Mouse (Mus musculus): ENCODE data around the gene Coq5.
"Not testable (repeated sequence)": the region's sequence is repeated elsewhere in the genome, so short reads cannot be mapped to it uniquely, and the experiment has no call there.

The Coq5 gene

DNA sequence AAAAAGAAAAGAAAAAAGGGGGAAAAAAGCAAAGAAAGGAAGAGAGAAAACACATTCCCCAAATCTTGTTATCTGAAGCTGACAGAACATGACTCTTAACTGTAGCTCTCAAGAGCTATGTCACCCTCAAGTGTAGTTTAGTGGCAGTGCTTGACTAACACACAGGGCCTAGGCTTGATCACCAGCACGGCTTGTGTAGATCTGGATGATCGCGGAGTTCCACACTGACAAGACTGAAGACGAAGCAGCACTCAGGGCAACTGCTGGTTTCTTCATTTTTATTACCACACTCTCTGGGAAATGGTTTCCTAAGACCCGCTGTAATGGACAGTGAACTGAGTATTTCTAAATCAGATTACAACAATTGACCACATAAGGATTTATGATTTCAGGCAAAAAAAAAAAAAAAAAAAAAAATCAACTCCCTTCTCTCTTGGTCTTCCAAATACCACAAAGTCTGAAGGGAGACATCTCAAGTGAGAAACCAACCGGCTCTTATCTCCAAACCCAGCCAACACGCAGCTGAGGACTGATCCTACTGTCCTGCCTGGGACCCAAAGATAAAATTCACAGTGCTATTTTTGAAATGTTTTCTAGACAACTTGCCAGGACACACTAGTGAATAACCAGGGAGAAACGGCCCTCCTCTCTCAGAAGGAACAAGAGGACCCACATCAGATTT, 12.5 kb upstream of the Coq5 start:
- peak; percentile 92 for DNase-seq (ENCODE audit: low read depth, low spot score)

DNA sequence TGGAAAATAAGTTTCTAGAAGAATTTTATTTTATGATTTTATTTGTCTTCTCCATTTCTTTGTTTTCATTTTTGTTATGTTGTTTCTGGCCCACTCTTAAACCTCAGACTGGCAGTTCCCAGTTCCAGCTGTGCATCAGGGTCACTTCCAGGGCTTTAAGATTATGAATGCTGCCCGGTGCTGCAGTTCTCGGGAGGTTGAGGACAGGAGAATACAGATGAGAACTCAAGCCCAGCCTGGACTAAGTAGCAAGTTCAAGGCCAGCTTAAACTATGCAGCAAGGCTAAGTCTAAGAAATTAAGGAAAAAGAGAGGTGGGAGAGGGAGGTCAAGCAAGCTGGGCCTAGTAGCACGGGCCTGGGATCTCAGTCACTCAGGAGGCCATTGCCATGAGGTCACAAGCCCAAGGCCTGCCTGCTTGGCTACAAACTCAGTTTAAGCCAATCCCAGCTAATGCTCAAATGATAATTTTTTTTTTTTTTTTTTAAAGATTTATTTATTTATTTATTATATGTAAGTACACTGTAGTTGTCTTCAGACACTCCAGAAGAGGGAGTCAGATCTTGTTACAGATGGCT, 11.9 kb upstream of the Coq5 start:
- DNase-seq (ENCODE audit: low read depth, low spot score) = no peak

DNA sequence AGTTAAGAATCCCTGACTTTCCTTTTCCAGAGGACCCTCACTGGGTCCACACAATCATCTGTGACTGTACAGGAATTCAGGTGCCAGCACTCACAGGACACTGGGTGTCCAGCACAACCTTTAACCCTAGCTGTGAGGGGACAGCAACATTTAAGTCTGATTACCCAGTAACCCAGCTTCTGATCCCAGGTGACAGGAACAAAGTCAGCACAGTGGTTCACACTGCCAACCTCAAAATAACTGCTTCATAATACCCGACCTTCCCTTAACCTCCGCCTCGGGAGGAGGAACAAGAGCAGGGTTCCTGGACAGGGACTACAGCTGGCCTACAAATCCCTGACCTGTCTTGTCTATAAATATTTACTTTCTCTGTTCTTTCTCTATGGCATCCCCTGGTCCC, 11.2 kb upstream of the Coq5 start:
- no peak for DNase-seq (ENCODE audit: low read depth, low spot score)

DNA sequence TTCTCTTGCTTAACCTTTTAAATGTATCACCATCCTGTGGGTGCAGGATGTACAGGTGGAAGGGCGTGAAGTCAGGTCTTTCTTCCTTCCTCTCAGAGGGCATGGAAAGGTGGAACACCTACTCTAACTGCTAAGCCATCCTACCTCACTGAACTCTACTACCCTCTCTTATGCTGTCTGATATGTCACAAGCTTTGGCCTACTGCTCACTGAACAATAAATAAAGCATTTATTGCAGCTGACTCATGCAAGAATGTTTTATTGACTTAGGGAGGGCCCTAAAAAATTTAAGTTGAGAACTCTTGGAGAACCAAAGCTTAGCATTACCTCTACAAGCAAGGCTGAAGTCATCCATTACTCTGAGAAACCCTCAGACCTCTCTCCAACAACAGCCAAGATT, 9.5 kb upstream of the Coq5 start:
- DNase-seq (ENCODE audit: low read depth, low spot score) = no peak

DNA sequence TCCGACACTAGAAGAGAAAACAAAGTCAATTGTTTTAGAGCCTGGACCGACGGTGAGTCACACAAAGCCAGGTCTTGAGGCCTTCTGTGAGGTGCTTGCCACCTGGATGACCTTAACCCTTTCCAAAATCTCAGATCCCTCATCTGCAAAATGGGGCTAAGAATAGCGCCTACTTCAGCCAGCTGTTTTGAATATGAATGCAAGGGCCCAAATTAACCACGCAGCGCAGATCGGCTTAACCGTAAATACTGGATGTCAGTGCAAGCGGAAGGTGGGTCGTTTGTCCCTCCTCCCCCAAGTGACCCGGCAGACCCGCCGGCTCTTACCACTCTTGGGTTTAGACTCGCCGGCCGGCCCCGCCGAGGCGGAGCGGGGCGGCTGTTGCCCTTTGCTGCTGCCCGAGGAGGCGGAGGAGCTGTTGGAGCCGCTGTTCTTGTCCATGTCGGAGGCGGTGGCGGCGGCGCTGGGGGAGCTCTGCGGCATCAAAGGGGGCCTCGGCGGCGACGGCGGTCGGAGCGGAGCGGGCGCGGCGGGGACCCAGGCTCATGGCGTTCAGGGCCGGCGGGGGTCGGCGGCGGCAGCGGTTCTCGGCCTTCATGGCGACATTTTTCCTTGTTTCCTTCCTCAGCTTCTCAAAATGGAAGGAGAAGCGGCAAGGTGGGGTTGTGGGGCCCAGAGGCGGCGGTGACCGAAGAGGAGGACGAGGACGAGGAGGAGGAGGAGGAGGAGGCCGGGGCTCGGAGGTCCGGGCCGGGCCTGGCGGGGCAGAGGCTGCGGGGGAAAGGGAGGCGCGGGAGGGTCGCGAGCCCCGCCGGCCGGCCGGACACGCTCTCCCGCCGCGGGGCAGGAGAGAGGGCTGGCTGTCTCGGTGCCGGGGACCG, 7.3 kb upstream of the Coq5 start:
- no peak for DNase-seq (ENCODE audit: low read depth, low spot score)

DNA sequence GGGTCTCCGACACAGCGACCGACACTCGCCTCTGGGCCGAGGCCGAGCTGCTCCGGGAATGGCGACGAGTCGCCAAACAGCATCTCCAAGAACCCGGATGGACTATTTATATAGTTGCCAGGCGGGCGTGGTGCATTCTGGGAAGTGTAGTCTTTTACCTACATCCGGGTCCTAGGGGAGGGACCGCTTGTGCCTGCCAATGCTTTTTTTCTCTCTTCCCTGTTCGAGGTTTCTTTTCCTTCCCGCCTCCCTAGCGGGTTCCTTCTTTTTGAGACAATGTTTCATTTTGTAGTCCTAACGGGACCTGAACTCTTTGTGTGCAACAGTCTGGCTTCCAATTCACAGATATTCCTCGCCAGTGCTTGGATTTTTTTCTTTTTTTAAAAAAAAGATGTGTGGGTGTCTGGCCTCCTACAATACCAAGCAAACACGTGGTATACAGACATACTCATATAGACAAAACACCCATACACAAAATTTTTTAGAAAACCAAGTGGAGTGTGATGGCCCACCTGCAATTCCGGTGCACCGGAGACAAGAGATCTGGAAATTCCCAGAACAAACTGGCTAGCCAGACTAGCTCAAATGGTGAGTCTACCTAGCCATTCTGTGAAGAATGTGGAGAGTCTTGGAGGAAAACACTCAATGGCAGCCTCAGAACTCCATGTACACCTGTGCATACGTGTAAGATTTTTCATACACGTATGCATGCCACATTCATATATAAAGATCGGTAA, 6.5 kb upstream of the Coq5 start, which contains the start of gene Rnf10:
Gene Rnf10, minus strand, starts transcription at position 87 of the 737 bp plus-strand sequence.
- peak; percentile 96 for DNase-seq (ENCODE audit: low read depth, low spot score)

DNA sequence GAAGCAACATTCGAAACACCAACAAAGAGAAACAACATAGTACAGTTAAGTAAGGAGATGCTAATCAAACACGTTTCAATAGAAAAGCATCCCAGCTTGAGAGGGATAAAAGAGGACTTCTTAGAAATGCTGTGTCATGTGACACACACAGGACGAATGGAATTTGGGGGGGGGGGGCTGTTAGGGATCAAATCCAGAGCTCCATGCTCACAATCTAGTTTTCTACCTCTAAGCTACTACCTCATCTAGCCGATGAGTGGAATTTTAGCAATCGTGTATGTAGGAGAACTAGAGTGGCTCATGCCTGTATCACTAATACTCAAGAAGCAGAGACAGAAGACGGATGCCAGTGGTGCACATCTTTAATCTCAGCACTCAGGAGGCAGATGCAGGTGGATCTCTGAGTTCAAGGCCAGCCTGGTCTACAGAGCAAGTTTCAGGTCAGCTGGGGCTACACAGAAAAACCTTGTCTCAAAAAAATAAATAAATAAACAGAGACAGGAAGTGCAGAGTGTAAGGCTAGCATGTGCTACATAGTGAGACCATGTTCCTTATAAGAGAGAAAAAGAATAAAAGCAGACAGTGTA, 5.8 kb upstream of the Coq5 start:
- DNase-seq (ENCODE audit: low read depth, low spot score) = no peak

DNA sequence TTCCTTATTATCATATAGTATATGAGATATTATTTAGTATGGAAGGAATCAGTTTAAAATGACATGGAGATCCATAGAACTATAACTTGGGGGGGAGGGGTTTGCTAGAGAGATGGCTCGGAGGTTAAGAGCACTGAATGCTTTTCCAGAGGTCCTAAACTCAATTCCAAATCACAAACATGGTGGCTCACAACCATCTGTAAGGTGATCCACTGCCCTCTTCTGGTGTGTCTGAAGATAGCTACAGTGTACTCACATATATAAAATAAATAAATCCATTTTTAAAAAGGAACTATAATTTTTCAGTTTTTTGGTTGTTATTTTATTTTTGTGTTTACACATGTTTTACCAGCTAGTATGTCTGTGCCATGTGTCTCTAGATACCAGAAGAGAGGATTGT, 5.1 kb upstream of the Coq5 start:
- DNase-seq (ENCODE audit: low read depth, low spot score) = no peak

DNA sequence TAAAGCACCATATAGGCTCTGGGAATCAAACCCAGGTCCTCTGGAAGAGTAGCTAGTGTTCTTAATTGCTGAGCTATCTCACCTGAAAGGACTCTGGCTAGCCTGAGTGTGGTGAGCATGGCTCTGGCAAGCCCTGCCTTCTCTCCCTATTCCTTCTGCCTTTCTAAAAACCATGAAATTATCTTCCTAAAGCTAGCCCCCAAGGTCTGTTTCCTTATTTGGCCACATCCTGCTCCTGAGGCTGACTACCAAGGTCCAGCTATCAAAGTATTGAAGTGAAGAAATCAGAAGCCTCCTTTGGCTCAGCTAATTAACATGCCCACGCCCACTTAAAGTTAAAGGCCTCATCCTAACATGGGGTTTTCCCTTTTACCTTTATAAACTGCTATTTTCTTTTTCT, 4.7 kb upstream of the Coq5 start:
- DNase-seq (ENCODE audit: low read depth, low spot score) = no peak

DNA sequence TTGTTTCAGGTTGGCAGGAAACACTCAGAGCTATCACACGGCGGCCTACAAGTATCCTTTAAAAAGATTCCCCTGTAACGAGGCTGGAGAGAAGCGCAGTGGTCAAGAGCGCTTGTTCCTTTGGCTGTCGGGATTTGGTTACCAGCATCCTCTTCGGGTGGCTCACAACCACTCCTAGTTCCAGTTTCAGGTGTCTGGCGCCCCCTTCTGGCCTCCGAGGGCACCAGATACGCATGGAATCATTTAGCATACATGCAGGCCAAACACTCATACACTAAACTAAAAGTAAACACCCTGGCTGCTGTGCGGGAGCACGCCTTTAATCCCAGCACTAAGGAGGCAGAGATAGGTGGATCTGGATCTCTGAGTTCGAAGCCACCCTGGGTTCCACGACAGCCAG, 3.5 kb upstream of the Coq5 start:
- DNase-seq (ENCODE audit: low read depth, low spot score) = no peak

DNA sequence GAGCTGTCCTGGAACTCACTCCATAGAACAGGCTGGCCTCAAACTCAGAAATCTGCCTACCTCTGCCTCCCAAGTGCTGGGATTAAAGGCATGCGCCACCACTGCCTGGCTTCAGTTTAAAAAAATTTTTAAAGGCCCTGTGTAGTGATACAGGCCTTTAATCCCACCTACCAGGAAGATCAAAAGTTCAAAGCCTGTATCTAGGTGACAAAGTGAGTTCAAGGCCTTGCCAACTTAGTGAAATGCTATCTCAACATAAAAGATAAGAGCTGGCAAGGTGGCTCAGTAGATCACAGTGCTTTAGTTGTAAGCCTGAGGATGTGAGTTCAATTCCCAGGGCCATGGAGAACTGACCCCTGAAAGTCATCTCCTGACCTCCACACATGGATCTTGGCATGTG, 1.4 kb upstream of the Coq5 start:
- no peak for DNase-seq (ENCODE audit: low read depth, low spot score)

DNA sequence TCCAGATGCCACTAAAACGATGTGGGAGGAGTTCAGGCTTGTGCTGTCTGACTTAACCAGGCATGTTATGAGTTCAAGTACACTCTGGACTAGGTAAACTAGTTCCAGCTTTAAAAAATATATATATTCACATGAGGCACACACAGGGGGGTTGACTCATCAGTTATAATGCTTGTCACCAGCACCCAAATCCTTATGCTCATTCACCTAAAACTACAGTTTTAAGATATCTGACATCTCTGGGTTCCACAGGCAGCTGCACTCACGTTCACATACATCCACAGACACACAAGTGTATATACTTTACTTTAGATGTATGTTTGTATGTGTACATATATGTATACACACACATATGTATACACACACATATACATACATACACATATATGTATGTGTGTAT, 681 bp upstream of the Coq5 start:
- DNase-seq (ENCODE audit: low read depth, low spot score) = no peak

DNA sequence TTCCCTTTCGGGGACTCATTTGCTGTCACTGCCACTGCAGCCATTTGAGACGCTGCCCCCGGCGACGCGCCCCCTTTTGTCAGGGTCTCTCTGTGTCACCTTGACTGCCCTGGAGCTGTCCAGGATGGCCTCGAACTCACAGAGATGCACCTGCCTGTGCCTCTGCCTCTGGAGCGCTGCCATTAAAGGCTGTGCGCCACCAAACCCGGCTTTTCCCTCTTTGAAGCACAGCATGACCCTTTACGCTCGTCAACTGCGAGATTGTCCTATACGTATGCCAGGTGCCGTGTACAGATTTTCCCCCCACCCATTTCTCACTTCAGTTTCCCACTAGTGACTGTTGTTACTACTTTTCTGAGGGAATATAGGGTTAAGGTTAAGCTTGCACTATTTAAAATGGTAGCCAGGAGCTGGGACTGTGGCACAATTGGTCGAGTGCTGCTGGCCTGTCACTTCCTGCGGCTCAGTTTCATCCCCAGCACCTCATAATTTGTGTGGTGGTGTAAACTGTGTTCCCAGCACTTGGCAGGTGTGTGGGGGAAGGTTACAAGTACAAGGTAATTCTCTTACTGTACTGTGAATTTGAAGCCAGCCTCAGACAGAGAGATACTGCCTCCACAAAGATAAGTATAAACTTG, 703 bp downstream of the Coq5 start:
- DNase-seq (ENCODE audit: low read depth, low spot score) = no peak

DNA sequence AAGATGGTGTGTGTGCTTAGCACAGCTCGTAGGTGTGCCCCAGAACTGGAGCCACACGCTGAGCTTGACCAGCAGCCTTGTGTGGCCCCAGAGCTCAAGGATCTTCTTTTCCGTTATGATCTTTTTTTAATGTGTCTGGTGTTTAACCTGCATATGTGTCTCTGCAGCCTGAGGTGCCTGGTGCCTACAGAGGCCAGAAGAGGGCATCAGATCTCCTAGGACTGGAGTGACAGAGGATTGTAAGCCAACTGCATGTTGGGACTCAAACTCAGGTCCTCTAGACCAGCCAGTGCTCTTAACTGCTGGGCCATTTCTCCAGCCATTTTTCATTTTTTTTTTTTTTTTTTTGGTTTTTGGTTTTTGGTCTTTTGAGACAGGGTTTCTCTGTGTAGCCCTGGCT, 5.3 kb downstream of the Coq5 start:
- no peak for DNase-seq (ENCODE audit: low read depth, low spot score)

DNA sequence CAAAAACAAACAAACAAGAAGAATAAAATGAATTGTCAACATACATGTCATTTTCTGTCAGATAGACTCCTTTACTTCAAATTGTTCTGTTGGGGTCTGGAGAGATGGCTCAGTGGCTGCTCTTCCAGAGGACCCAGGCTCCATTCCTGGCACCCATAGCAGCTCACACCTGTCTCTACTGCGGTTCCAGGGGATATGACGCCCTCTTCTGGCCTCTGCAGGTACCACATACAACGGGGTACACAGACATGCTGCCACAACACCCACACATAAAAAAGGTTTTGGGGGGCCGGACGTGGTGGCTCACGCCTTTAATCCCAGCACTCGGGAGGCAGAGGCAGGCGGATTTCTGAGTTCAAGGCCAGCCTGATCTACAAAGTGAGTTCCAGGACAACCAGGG, 14.7 kb downstream of the Coq5 start:
- no peak for DNase-seq (ENCODE audit: low read depth, low spot score)

DNA sequence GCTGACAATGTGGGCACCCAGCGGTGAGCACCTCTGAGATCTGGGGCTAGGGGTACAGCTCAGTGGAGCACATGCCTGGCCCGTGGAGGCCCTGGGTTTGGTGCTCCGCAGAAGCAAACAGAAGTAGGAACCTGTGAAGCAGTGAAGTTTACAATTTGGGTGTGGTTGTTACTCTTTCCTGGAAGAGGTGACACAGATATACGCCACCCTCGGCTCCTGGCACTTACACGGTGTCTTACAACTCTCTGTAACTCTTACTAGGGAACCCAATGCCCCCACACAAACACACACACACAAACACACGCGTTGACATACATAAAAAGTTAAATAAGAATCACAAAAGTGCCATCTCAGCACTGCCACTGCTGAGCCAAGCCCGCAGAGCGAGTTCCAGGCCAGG, 16.9 kb downstream of the Coq5 start:
- peak; percentile 45 for DNase-seq (ENCODE audit: low read depth, low spot score)

DNA sequence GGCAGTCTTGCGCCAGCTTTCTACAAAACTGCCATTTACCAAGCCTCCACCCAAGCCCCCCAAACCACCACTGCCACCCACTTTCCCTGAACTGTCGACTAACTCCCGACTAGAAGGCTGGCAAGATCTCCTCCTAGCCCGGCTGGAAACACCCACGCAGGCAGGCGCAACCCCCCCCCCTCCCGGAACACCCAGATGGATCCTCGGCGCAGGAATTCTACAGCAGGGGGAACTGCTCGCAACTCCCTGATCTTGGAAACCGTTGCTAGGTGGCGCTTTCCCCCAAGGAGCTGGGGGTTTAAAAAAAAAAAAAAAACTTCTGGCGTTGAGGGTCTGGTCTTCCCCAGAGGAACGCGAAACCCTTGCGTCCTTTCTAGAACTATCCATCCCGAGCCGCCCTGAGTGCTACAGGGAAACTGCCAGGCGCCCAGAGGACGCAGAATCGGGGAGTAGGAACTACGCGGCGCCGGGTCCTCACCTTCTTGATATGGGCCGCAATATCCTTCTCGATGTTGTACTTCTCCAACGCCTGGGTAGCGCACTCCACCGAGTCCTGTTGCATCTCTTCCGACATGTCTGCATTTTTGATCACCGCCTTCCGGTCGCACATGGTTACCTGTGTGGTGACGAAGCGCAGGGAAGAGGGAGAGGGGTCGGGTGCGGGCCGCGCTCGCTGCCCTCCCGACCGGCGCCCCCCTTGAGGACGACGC, 20.7 kb downstream of the Coq5 start:
- peak; percentile 34 for DNase-seq (ENCODE audit: low read depth, low spot score)

DNA sequence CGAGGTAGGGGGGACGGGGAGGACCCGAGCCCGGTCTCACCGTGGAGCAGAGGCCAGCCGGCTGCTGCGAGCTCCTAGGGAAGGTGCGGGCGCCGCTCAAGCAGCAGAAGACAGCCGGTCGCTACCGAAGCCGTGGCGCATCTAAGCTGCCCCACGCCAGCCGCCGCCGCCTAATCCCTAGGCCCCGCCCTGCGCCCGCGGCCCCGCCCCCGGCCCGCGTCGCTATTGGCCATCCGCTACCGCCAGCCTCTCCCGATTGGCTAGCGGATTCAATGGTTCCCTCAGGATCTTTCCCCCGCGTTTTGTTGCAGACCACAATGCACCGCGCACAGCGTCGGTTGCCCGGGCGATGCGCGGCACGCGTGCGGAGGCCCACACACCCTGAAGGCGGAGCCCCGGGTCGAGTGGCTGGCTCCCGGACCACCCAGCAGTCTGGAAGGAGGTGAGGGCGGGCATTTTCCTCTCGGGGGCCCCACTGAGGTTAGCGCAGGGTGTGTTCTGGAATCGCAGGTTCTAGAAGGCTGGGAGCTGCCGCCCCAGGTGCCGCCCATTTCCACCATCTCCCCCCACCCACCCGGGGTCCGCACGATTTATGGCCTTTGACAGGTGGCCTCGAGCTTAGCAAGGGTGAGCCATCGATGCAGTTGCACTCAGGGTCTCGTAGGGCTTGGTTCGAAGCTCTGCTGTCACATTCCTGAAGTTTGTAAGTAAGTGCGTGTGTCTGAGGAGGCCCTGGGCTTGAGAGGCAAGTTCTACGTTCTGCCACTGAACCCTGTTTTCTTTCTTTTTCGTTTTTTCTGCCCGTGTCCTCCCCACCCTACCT, 21.5 kb downstream of the Coq5 start, which contains the start of gene Dynll1:
Gene Dynll1, minus strand, starts transcription at position 208 of the 823 bp plus-strand sequence.
- peak; percentile 99 for DNase-seq (ENCODE audit: low read depth, low spot score)

DNA sequence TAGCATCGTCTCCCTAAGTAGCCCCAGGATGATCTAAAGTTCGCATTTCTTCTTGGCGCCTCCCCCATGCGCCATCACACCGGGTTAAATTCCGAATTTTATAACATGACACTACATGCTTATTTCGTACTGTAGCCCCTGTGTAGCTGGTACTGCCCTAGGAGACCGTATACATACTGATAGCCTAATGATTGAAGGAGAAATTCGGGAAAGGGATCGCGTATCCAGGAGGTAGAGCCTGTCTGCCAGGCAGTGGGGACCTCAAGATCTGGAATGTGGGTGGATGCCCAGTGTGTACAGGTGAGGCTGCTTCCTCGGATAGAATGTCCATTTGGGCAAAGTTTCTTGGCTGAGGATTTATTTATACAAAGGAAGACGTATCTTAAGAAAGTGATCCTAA, 22.1 kb downstream of the Coq5 start:
- no peak for DNase-seq (ENCODE audit: low read depth, low spot score)

DNA sequence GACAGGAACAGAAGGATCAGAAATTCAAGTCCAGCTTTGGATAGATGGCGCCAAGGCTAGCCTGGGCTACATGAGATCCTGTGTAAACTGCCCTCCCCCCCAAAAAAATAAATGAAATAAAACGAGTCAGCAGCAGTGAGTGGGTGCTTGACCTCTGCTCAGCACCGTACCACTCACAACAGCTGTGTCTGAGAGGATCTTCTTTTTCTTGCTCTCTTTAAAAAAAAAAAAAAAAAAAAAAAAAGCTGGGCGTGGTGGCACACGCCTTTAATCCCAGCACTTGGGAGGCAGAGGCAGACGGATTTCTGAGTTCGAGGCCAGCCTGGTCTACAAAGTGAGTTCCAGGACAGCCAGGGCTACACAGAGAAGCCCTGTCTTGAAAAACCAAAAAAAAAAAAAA, 22.7 kb downstream of the Coq5 start:
- DNase-seq (ENCODE audit: low read depth, low spot score) = not testable (repeated sequence)

Measured in c-Kit-negative CD71-positive TER-119-positive erythroid progenitor cells, embryonic 14.5 days (primary cell).